Mouse (Mus musculus) CH12.LX (cell line): ENCODE measurements around the gene Elovl6.

Experiments
- CTCF ChIP-seq, 2 experiments: IDR thresholded peaks in 1 of 2; conservative IDR thresholded peaks in 1 of 2; 2 replicates each; pipeline ENCODE4 v1.5.1; 2011 to 2012; ENCODE audit warnings: low read depth in 2 of 2, low read length in 2 of 2, improper control_type of control experiment in 1 of 2, inconsistent platforms in 1 of 2, mild to moderate bottlenecking in 1 of 2, moderate library complexity in 1 of 2
- EP300 ChIP-seq: IDR thresholded peaks from 2 replicates; pipeline ENCODE4 v1.6.1; 2011; ENCODE audit warnings: low read length, improper control_type of control experiment
- MAX ChIP-seq: IDR thresholded peaks from 2 replicates; pipeline ENCODE4 v1.6.1; 2011; ENCODE audit warnings: low read length, improper control_type of control experiment
- MEF2A ChIP-seq: IDR thresholded peaks from 2 replicates; pipeline ENCODE4 v1.6.1; 2014; ENCODE audit warnings: low read depth, mild to moderate bottlenecking, inconsistent platforms, low read length, improper control_type of control experiment, borderline replicate concordance
- UBTF ChIP-seq: IDR thresholded peaks from 2 replicates; pipeline ENCODE4 v1.6.1; 2012; ENCODE audit warnings: low read depth, mild to moderate bottlenecking, inconsistent platforms, low read length, improper control_type of control experiment, moderate library complexity

DNA sequence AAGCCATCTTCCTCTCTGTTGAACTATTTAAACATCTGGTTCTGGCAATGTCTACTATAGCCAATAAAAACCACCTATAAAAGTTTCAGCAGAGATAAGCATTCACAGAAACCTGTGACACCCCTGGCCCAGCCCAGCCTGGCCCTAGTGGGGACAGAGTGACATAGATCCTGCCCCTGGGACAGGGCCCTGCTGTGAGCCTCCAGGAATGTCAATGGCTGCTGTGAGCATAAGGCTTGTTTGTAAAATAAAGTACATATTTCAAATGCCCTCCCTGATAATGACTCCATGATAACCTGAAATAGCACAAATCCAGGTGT, 118.1 kb downstream of the Elovl6 start:
- TF ChIP-seq UBTF (no peak), MAX (no peak), MEF2A (no peak), EP300 (no peak), CTCF (conservative IDR thresholded peaks at IDR 0.05 in 1 of 2, IDR thresholded peaks at IDR 0.05 in 1 of 2; ENCODE audit: low read depth in 2 of 2, low read length in 2 of 2) (no peak)
